Mouse (Mus musculus) cerebellum, adult 2 months (tissue): ENCODE measurements around the gene Slit1.

Source experiments
- CTCF ChIP-seq: fragments of 200-500 bp; IDR thresholded peaks from 2 replicates; pipeline ENCODE4 v1.5.1; 2011; ENCODE audit warnings: low read depth, mild to moderate bottlenecking, control low read depth, low read length, moderate library complexity, borderline replicate concordance; ENCODE audit not compliant: insufficient read depth
- POLR2A ChIP-seq: fragments of 200-500 bp; IDR thresholded peaks from 2 replicates; pipeline ENCODE4 v1.6.1; 2011; ENCODE audit warnings: low read length, control low read depth, borderline replicate concordance; ENCODE audit not compliant: insufficient read depth

DNA sequence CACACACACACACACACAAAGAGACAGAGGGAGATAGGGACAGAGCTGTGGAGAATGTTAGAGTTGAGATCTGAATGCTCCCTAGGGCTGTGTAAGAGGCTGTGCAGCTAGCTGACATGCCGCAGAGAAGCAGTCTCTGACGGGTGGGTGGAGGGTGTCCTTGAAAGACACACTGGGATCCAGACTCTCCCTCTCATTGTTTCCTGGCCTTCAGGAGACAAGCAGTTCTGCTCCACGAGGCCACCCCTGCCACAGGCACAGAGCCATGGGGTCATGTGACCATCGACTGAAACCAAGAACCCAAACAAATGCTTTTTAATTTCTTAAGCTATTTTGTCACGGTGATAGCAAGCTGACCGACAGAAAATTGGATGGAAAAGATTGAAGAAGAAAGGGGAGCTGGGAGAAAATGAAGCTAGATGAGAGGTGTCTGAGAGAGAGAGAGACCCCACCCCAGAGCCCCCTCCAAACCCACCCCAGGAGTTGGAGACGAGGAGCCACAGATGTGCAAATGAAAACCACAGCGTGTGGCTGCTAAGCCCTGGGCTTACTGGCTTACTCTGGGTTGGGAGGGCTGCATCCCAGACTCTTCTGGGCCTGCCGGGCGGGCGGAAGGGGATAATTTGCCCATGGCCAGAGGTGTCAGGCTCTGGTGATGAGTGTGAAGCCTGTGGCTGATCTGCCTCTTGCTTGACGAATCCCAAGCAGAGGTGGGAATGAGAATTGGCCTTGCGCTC, 79.8 kb downstream of the Slit1 start:
- TF ChIP-seq CTCF (no peak), POLR2A (no peak)
